Mouse (Mus musculus) kidney, adult 2 months (tissue): Measurements from ENCODE around the gene Prox1.

ENCODE experiments used
- CTCF ChIP-seq: fragments of 200-500 bp; conservative IDR thresholded peaks from 2 replicates; pipeline ENCODE4 v1.5.1; 2011; ENCODE audit warnings: low read depth, mild to moderate bottlenecking, control low read depth, low read length, moderate library complexity, mixed read lengths; ENCODE audit not compliant: insufficient read depth, insufficient read length
- POLR2A ChIP-seq: fragments of 200-500 bp; IDR thresholded peaks from one replicate; pipeline ENCODE4 v1.6.1; 2011; ENCODE audit warnings: low read depth, low read length, control low read depth

DNA sequence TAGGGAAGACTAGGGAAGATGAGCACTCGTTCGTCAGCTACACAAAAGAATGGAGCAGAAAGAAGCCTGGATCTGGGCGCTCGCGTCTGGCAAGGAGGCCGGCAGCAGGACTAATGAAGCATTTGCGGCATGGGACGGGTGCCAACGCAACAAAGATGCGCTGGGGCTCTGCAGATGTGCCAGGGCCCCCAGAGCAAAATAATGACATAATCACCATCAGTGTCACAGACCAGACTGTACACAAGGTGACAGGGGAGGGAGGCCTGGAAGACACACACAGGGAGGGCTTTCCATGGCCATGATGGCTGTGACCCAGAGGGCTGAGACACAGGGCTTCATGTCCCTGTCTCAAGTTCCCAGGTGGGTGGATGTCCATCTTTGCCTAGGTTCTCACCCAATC, 32.6 kb downstream of the Prox1 start:
- TF ChIP-seq POLR2A (no peak), CTCF (no peak)
